Mouse (Mus musculus) heart, postnatal 14 days (tissue): ENCODE measurements around the gene Olfr1330. TPM values are rescaled to one million over a fixed set of nuclear protein-coding genes. Genes with fewer than 3 reads are reported as not detected.
"Not testable (repeated sequence)": the region's sequence is repeated elsewhere in the genome, so short reads cannot be mapped to it uniquely, and the experiment has no call there.

ENCODE experiments used
- DNase-seq, 2 experiments: peaks; one replicate each; pipeline ENCODE4 v3.0.0; 2021 to 2022
- intact Hi-C: fragments of 180-260 bp; cut with DNase I; formaldehyde crosslinking; loops from one replicate; pipeline ENCODE4 v1.15.1; 2025
- long read RNA-seq, 2 experiments: library from polyadenylated mRNA; stranded (forward); transcript quantifications; one replicate each; pipeline ENCODE4 v2.0.0; 2021
- total RNA-seq, 2 experiments: library from RNA; stranded (reverse); gene quantifications; 2 replicates each; pipeline ENCODE4 v1.2.3; 2021

The Olfr1330 gene
- not detected for total RNA-seq
- long read RNA-seq, experiment 1 = 0 reads
- long read RNA-seq, experiment 2 = 0 reads

DNA sequence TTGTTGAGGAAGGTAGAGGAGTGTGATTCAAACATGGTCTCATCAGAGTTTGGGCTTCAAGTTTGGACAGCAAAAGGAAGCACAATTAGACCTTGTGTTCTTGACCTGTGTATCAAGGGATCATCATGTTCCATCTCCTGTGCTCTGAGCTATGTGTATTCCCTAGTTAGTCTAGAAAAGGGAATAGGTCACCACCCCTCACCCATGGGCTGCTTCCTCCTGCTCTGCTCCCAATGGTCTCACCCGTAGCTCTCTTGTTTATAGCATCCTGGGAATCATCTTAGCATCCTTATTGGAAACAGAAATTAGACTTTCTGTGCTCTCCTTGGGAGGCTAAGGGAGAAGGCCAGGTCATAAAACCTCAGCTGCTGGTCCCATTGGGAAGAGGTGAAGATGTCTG is at the start of gene Olfr1330:
Gene Olfr1330 (plus strand): TSS at position 301 of the 400 bp plus-strand sequence.
- intact Hi-C loops = no loop called here
- no peak for DNase-seq

DNA sequence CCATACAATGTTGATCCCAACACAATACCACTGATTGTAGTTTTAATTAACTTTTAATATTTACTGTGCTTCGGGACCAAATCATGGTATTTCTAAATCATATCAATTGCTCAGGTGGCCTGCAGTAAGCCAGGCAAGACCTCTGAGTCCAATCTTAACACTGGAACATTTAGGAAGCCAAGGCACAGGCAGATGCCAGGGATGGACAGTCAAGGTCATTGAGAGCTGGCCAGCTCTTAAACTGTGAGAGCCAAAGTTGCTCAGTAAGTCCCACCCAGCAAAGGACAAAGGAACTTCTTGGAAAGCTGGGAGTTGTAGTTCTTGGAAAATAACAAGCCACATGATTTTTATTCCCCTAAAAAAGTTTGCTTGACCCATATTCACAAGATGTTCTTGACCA is 26.6 kb upstream of the Olfr1330 start:
- DNase-seq = peak in 1 of 2 experiments; percentile 2
- intact Hi-C loops = no loop called here

DNA sequence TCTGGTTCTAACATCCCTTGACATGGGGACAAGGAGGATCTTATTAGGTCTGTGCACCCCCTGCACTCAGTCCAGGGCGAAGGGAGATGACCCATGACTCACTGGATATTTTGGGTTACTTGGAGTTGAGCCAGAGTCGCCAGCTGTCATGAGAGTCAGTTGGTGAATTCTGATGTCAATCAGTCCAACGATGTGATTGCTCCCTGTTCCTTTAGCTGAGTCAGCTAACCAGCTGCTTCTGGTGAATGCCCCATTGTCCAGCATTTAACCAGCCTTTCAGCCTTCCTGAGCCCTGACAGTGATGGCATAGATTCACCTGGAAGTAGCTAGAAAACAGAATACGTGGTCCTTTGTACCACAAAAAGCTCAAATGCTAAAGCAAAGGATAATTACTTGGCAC is 25.7 kb upstream of the Olfr1330 start:
- peak in 1 of 2 experiments; percentile 3 for DNase-seq
- intact Hi-C loops = no loop called here

DNA sequence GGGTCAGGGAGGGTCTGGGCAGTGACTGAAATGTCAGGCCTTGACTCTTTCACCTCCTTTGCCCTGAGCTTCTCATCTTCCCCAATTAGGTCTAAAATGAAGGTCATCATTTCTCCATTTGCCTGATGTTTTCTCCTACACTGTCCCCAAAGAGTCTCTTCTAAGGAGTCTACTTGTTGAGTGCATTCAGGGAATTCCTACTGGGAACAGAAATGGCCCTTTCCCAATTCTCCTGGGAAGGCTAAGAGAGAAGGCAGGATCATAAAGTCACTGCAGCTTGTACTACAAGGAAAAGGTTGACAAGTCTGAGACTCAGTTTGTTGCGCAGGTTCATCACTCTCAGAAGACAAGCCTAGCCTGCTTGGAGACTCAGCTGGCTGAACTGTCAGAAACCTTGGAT is 24.0 kb upstream of the Olfr1330 start, which contains the start of gene Olfr1331:
Gene Olfr1331 (plus strand): TSS at position 301 of the 400 bp plus-strand sequence.
- DNase-seq = no peak
- intact Hi-C loops = no loop called here

DNA sequence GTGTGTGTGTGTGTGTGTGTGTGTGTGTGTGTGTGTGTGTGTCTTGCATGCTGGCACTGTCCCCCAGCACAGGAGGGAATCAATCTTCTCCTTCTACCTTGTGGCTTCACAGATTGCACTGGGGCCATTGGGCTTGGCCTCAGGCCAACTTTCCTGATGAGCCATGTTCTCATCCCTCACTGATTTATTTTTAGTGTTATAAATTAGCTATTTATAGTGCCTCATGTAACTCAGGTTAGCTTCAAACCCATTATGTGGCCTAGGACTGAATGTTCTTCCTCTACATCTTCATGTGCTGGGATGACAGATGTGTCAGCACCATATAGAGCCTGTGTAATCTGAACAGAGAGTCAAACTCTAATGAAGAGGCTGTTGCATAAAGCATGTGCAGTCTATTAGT is 20.8 kb upstream of the Olfr1330 start:
- intact Hi-C loops = no loop called here

DNA sequence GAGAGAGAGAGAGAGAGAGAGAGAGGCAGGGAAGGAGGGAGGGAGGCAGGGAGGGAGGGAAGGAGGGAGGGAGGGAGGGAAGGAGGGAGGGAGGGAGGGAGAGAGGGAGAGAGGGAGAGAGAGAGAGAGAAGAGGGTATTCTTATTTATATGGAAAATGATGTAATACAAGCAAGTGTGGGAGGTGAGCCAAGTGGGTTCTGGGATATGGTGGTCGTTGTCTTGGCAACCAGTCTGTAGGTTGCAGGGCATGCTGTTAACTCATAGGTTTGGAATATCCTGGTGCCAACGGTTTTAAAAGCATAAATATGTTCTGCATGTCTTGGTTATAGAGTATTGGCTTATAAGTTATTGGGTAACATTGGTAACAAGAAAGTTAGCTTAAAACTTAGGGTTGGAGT is 13.6 kb downstream of the Olfr1330 start:
- DNase-seq = no peak

More for the DNA sequence above, 20.8 kb upstream of the Olfr1330 start:
- DNase-seq = peak in 1 of 2 experiments; percentile 5

DNA sequence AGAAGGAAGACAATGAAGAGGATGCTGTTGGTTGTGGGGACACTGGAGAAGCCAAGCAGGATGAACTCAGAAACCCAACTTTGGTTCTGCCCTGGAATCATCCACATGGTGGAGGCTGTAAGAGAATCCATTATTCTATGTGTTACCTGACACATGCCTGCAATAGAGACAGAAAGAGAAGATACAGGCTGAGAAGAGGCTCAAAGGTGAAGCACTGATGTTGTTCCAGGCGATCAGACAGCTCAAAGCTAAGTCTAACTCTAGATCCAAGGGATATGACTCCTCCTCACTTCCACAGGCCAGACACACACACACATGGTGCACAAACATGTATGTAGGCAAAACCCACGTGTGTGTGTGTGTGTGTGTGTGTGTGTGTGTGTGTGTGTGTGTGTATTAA is 29.0 kb downstream of the Olfr1330 start, which contains the start of gene Olfr1329:
Gene Olfr1329 (minus strand): TSS at position 101 of the 400 bp plus-strand sequence.
- intact Hi-C loops, DNase-seq: not testable (repeated sequence)

More for the DNA sequence above, 13.6 kb downstream of the Olfr1330 start:
- intact Hi-C loops = no loop called here

DNA sequence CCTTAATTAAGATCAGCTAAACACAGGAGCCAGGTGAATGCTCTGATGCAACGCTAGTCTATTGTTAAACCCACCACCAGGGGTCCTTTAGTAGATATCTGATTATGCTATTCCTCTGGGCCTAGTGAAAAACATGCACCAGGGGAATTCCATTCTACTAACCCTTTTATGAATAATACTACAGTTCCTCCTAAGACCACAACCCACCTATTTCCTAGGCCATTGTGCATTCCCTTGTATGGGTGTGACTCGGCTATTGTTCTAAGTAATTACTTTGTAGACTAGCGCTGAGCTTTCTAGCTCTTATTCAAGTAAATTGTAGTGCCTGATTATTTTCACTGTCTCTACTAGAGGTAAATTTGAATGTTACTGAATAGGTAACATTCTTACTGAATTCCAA is 42.9 kb downstream of the Olfr1330 start:
- intact Hi-C loops = not testable (repeated sequence)

DNA sequence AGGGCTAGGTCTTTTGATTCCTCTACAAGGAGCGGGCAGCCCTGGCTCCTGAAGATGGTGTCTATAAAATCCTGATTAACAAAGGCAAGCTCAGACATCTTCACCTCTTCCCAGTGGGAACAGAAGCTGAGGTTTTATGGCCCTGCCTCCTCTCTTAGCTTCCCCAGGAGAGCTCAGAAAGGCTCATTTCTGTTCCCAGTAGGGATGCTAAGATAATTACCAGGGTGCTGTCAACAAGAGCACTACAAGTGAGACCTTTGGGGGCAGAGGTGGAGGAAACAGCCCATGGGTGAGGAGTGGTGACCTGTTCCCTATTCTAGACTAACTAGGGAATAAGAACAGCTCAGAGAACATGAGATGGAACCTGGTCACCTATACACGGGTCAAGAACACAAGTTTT is 50.1 kb downstream of the Olfr1330 start, which contains the start of gene Olfr1328:
Gene Olfr1328 (minus strand): TSS at position 101 of the 400 bp plus-strand sequence.
- no peak for DNase-seq

More for the DNA sequence above, 42.9 kb downstream of the Olfr1330 start:
- not testable (repeated sequence) for DNase-seq

More for the DNA sequence above, 50.1 kb downstream of the Olfr1330 start, which contains the start of gene Olfr1328:
- intact Hi-C loops = no loop called here

Other genes starting within 250 kb of the Olfr1330 start
- not detected for gene Olfr62, start 229.6 kb upstream of the Olfr1330 start, total RNA-seq
- gene Olfr1342, start 195.8 kb upstream of the Olfr1330 start, total RNA-seq = not detected
- not detected for gene Olfr1341, start 185.1 kb upstream of the Olfr1330 start, total RNA-seq
- not detected for gene Olfr1340, start 168.5 kb upstream of the Olfr1330 start, total RNA-seq
- gene Olfr1339, start 156.4 kb upstream of the Olfr1330 start, total RNA-seq = not detected
- not detected for gene Olfr1338, start 129.9 kb upstream of the Olfr1330 start, total RNA-seq
- not detected for gene Olfr1337, start 106.0 kb upstream of the Olfr1330 start, total RNA-seq
- not detected for gene Olfr1335, start 78.7 kb upstream of the Olfr1330 start, total RNA-seq
- gene Olfr1333, start 52.3 kb upstream of the Olfr1330 start, total RNA-seq = not detected
- gene Olfr1331, start 23.9 kb upstream of the Olfr1330 start, total RNA-seq = not detected
- not detected for gene Olfr1329, start 28.9 kb downstream of the Olfr1330 start, total RNA-seq
- gene Olfr1328, start 50.0 kb downstream of the Olfr1330 start, total RNA-seq = not detected
- gene Lao1, start 73.0 kb downstream of the Olfr1330 start, total RNA-seq = under 1 TPM; 0.24 to 0.57 TPM
- 1 to 10 TPM; 6.2 to 8.5 TPM for gene Slc2a1, start 220.1 kb downstream of the Olfr1330 start, total RNA-seq